11 mouse cellular contexts compared by ENCODE assay signal in genomic region chr5:46406404-46406803, GRCm38 (mm10).
DNase-seq lines count a peak whose midpoint lies in the region; TF ChIP-seq lines count a peak whose summit lies in the region.
"Had no signal": no experiment of that assay in that cellular context is flagged by ENCODE, and none has a peak within 500 bp of the region (broad histone marks: within the 10 kb centered on the region; RNA-seq: fewer than 3 reads in every experiment).

No protein-coding gene starts in this region.

- DNase-seq in gastrocnemius, adult 2 months, result no peak
- DNase-seq in gastrocnemius, adult 18-20 months (ENCODE audit: low spot score), result no peak
- peak; percentile 7 for DNase-seq in left cerebral cortex, postnatal 4 days
- DNase-seq in left cerebral cortex, adult 11 months (ENCODE audit: low spot score), result no peak
- DNase-seq in MN1 (ENCODE audit: low spot score), result peak; percentile 6
- peak; percentile 9 for DNase-seq in embryonic facial prominence, embryonic 10.5 days (ENCODE audit: low spot score)
- no peak for DNase-seq in thymus, postnatal 0 days (ENCODE audit: low spot score)
- DNase-seq in thymus, postnatal 4 days, result no peak
- DNase-seq: cerebellum, adult 11 months; right cerebral cortex, adult 18-20 months; thymus, postnatal 25 days had no signal

- H3K27me3 ChIP-seq in embryonic facial prominence, embryonic 10.5 days (replicated peaks; ENCODE audit: low read depth, poor library complexity, severe bottlenecking), result no peaks in the 10 kb centered on the region

- peak; percentile 10; the same call in 1 of the 2 replicates for TF ChIP-seq CTCF in gastrocnemius, adult 2 months (IDR thresholded peaks at IDR 0.05)

- no peaks in the 10 kb centered on the region for H3K4me1 ChIP-seq in embryonic facial prominence, embryonic 10.5 days

- 58% methylated on average over 3 of the region's 3 CpGs for WGBS in embryonic facial prominence, embryonic 10.5 days

- no peak overlapping the region for H3K4me3 ChIP-seq in gastrocnemius, adult 2 months
- no peak overlapping the region for H3K4me3 ChIP-seq in embryonic facial prominence, embryonic 10.5 days

- H3K27ac ChIP-seq in gastrocnemius, adult 2 months, result no peak overlapping the region
- H3K27ac ChIP-seq in embryonic facial prominence, embryonic 10.5 days (replicated peaks), result no peak overlapping the region

- no peaks in the 10 kb centered on the region for H3K36me3 ChIP-seq in embryonic facial prominence, embryonic 10.5 days (replicated peaks)

- no peaks in the 10 kb centered on the region for H3K9me3 ChIP-seq in embryonic facial prominence, embryonic 10.5 days

- intact Hi-C loops in gastrocnemius, adult 2 months (cut with DNase I), result no loop called here
- intact Hi-C loops in left cerebral cortex, postnatal 4 days (cut with DNase I), result no loop called here

Comparison
In these comparisons a context has a peak if more than half of its experiments do, and no peak if none do; other contexts are left out.
1. DNase-seq: peak in left cerebral cortex, postnatal 4 days (single experiment), MN1 (single experiment) and embryonic facial prominence, embryonic 10.5 days (single experiment); none in gastrocnemius, adult 2 months (single experiment), gastrocnemius, adult 18-20 months (single experiment), left cerebral cortex, adult 11 months (single experiment), thymus, postnatal 0 days (single experiment) and thymus, postnatal 4 days (single experiment).